Mouse (Mus musculus) embryonic fibroblast, embryonic 13.5 days (primary cell): ENCODE data around the gene Cldn10. TPM values are rescaled to one million over a fixed set of nuclear protein-coding genes. Genes with fewer than 3 reads are reported as not detected.

Source experiments
- H3K27ac ChIP-seq: 2 replicates; pipeline ENCODE4 v1.5.1; 2012; ENCODE audit warnings: low read length, control low read depth, inconsistent platforms; ENCODE audit not compliant: insufficient read depth
- H3K4me1 ChIP-seq: 2 replicates; pipeline ENCODE4 v1.6.1; 2011; ENCODE audit warnings: low read length; ENCODE audit not compliant: control insufficient read depth, insufficient read depth
- H3K4me3 ChIP-seq: 2 replicates; pipeline ENCODE4 v1.5.1; 2011; ENCODE audit warnings: mild to moderate bottlenecking, control low read depth, low read length; ENCODE audit not compliant: insufficient read depth
- CTCF ChIP-seq: IDR thresholded peaks from 2 replicates; pipeline ENCODE4 v1.5.1; 2011; ENCODE audit warnings: mild to moderate bottlenecking, control low read depth, low read length, moderate library complexity, borderline replicate concordance; ENCODE audit not compliant: insufficient read depth
- POLR2A ChIP-seq: IDR thresholded peaks from 2 replicates; pipeline ENCODE4 v1.6.1; 2011; ENCODE audit warnings: low read depth, mild to moderate bottlenecking, control low read depth, low read length, moderate library complexity
- polyA plus RNA-seq: library from polyadenylated mRNA; stranded (reverse); fragments of >200 nt; gene quantifications from 2 replicates; pipeline ENCODE4 v1.2.4, GENCODE M21; 2011; ENCODE audit warnings: low read depth; ENCODE audit not compliant: missing spikeins, insufficient read length

The Cldn10 gene
- polyA plus RNA-seq, 1 experiment = not detected

DNA sequence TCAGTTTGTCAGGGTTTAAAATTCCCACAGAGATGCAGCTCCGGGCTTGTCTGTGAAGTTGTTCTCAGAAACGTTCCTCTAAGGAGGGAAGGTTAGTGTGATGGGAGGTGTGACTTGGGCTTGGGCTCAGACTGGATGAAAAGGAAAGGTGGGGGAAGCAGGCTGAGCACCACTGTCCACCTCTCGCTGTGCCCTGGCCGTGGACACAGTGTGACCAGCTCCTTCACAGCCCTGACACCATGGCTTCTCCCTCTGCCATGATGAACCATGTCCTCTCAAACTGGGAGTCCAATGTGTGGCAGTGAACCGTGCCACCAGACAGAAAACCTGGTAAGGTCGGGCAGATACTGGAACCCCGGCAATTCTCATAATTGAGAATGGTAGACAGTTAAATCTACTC lies 6.1 kb upstream of the Cldn10 start:
- TF ChIP-seq CTCF (no peak), POLR2A (no peak)
- Histone ChIP-seq H3K27ac (no peak overlapping the region), H3K4me1 (no peaks in the 10 kb centered on the region), H3K4me3 (no peak overlapping the region)

DNA sequence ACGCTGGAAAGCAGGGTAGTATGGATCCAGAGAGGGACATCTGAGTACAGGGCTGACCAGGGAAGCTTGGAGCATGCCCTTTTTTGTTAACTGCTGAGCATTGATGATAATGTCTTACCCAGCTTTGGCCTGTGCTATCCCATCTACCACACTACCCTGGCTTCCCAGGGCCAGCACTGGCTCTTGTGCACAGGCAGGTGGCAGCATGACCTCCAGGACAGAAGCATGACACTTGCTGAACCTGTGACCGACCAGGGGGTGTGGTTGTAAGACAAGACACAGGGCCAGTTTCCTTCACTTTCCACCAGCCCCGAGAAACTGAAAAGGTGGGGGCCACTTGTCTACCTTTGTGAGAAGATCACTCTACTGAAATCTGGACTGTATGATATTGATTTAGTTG lies 5.5 kb upstream of the Cldn10 start:
- Histone ChIP-seq H3K4me3 (no peak overlapping the region), H3K27ac (no peak overlapping the region), H3K4me1 (no peaks in the 10 kb centered on the region)
- TF ChIP-seq CTCF (no peak), POLR2A (no peak)

DNA sequence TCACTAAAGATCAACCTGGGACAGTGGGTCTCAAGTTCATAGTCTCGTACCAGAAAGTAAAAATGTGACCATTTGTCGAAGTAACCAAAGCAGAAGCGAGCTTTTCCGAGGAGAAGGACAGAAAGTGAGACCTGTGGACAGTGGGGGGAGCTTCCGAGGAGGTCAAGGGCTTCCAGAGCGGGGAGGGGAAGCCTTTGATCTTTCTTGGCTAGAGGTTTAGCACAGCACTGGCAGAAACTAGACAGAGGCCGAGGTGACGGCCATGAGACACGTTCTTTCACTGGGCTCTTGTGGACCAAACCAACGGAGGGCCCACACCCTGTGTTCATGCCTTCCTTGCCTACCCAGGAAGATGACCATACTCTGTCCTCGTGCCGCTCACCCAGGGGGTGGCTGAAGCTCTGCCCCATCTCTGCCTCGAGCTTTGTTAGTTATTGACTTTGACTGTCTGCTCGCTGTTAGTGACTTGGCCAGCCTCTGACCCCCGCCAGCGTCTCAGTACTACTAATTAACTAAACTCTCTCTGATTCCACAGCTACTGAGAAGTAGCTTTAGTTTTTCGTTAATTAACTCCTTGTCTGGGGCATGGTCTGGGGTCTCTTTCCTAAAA lies 4.3 kb upstream of the Cldn10 start:
- no peak overlapping the region for H3K27ac ChIP-seq
- H3K4me3 ChIP-seq = no peak overlapping the region
- TF ChIP-seq POLR2A (no peak), CTCF (no peak)
- no peaks in the 10 kb centered on the region for H3K4me1 ChIP-seq

- Histone ChIP-seq H3K4me1 (no peaks in the 10 kb centered on the region), H3K4me3 (no peak overlapping the region), H3K27ac (no peak overlapping the region)
- TF ChIP-seq POLR2A (no peak), CTCF (no peak)
Observed at GRCm38 (mm10) chr14:118790217-118790616, 2.5 kb downstream of the Cldn10 start.

DNA sequence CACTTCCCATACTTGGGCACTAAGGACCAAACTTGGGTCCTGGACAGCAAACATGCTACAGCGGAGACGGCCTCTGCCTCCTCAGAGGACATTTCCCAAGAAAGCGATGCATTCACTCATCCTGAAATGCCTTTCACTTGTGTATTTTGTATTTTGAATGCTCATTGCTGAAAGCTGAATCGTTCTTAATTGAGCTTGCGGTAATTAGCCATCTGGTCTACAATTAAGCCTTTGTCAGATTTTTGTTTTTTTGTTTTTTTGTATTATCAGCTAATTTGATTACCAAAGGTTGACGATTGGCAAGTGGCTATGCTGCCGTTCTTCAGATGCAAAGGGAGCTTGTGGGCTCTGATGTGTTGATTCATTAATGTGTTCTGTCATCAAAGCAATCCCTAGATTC lies 5.2 kb downstream of the Cldn10 start:
- no peak overlapping the region for H3K27ac ChIP-seq

DNA sequence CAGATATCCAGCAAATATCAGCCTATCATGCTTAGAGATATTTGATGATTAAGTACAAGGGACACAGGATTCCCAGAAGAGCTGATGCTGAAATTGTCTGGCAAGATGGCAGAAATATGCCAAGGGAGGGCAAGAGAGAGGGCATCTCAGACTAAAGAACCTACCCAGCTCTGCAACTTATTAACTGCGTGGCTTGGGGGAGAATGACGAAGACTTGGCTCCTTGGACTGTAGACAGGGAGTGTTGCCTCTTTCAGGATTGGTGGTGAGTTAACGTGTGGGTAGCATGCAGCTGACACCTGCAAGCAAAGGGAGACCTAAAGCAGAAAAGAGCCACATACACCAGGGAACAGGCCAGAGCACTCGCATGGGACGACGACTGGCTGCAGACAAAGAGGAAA lies 5.7 kb downstream of the Cldn10 start:
- H3K4me3 ChIP-seq = no peak overlapping the region
- no peaks in the 10 kb centered on the region for H3K4me1 ChIP-seq
- TF ChIP-seq POLR2A (no peak), CTCF (no peak)
- no peak overlapping the region for H3K27ac ChIP-seq

More for the DNA sequence above, 5.2 kb downstream of the Cldn10 start:
- no peak for TF ChIP-seq CTCF
- TF ChIP-seq POLR2A = no peak
- Histone ChIP-seq H3K4me3 (no peak overlapping the region), H3K4me1 (no peaks in the 10 kb centered on the region)

DNA sequence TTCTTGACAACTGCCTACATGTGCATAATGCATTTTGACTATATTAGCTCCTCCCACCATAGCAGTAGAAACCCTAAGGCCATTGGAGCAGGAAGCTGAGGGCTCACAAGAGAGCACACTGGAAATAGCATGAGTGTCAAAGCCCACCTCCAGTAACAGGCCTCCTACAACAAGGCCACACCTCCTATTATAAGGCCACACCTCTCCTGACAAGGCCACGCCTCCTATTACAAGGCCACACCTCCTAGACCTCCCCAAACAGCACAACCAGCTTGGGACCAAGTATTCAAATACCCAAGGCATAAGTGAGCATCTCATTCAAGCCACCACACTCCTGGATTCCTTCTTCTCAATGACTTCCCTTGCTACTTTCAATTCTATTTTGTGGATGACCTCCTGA lies 6.5 kb downstream of the Cldn10 start:
- Histone ChIP-seq H3K4me1 (no peaks in the 10 kb centered on the region), H3K27ac (no peak overlapping the region), H3K4me3 (no peak overlapping the region)
- no peak for TF ChIP-seq POLR2A
- no peak for TF ChIP-seq CTCF

GRCm38 (mm10) chr14:118794893-118795292 lies 7.2 kb downstream of the Cldn10 start:
- H3K4me1 ChIP-seq = no peaks in the 10 kb centered on the region
- H3K27ac ChIP-seq = no peak overlapping the region
- H3K4me3 ChIP-seq = no peak overlapping the region
- TF ChIP-seq CTCF = no peak
- TF ChIP-seq POLR2A = no peak

DNA sequence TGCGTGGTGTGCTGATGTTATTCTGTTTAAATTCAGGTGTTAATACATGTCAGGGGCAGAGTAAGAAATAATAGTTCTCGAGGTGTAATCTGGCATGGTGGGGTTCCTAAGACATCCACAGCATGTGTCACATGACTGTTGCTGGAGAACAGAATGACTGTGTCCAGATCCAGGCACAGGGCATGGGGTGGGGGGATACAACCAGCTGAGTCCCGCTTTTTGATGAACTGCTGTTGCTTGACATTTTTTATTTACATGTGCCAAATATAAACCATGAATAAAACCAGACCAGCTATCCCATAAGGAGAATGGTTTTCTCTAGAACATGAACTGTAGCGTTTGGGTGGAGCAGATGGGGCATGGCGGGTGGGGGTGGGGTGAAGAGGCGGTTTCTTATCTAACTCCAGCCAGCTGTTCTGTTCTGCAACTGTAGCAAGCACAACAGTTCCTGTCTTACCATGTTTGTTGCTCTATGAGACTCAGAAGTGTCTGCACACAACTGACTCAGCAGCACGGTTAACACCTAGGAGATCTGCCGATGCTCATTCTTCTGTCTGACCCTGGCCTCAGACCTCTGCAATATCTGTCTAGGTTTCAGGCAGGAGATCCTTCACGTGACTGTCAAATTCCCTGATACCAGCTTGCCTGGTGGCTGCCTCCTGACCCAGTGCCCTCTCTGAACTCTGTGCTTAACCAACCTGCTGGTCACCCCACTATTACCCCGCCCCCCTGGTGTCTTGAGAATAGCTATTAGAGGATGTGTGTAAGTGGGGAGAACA lies 8.4 kb downstream of the Cldn10 start:
- Histone ChIP-seq H3K4me1 (no peaks in the 10 kb centered on the region), H3K4me3 (no peak overlapping the region), H3K27ac (no peak overlapping the region)
- TF ChIP-seq CTCF = no peak
- TF ChIP-seq POLR2A = no peak

DNA sequence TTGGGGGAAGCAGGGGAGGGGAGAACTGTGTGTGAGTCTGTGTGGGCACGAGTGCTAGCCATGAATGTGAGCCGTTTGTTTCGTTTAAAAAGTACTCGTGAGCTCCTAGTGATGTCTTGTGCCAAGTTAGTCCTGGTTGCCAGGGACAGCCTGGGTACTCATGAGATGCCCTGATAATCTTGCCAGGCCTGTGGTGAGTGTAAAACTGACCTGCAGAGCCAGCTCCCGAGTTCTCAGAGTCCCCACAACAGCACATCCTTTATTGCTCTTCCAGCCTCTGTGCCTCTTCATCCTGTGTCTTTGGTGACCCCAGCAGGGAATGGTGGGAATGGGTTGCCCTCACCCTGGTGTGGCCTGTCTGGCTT lies 9.0 kb downstream of the Cldn10 start:
- TF ChIP-seq POLR2A = no peak
- no peak for TF ChIP-seq CTCF
- H3K27ac ChIP-seq = no peak overlapping the region
- no peaks in the 10 kb centered on the region for H3K4me1 ChIP-seq
- no peak overlapping the region for H3K4me3 ChIP-seq
